Mouse (Mus musculus): Measurements from ENCODE around the gene Spin4.

- no peak for TF ChIP-seq POLR2A (IDR thresholded peaks at IDR 0.05; ENCODE audit: control insufficient read depth in 1 of 2, insufficient read depth in 1 of 2, low read depth in 1 of 2, low read length in 2 of 2, poor library complexity in 1 of 2)
- TF ChIP-seq NELFE (IDR thresholded peaks at IDR 0.05; ENCODE audit: low read depth, low read length): no peak
- no peak for TF ChIP-seq USF1 (IDR thresholded peaks at IDR 0.05; ENCODE audit: low read depth, low read length)
- no peak for TF ChIP-seq CTCF (IDR thresholded peaks at IDR 0.05 in 2 of 3, conservative IDR thresholded peaks at IDR 0.05 in 1 of 3; ENCODE audit: control insufficient read depth in 1 of 3, insufficient read depth in 1 of 3, low read depth in 2 of 3, low read length in 3 of 3, poor library complexity in 1 of 3, severe bottlenecking in 1 of 3)
Observed at GRCm38 (mm10) chrX:94990903-94991302, 35.6 kb downstream of the Spin4 start.

Data from MEL (cell line).